Mouse (Mus musculus): ENCODE data around the gene Usp4.

Usp4 gene

GRCm38 (mm10) chr9:108341801-108342200 is 5.9 kb upstream of the Usp4 start:
- DNase-seq (ENCODE audit: extremely low spot score, low spot score): no peak

- DNase-seq (ENCODE audit: extremely low spot score, low spot score): no peak
Measured at GRCm38 (mm10) chr9:108342301-108342831, 5.3 kb upstream of the Usp4 start.

DNA sequence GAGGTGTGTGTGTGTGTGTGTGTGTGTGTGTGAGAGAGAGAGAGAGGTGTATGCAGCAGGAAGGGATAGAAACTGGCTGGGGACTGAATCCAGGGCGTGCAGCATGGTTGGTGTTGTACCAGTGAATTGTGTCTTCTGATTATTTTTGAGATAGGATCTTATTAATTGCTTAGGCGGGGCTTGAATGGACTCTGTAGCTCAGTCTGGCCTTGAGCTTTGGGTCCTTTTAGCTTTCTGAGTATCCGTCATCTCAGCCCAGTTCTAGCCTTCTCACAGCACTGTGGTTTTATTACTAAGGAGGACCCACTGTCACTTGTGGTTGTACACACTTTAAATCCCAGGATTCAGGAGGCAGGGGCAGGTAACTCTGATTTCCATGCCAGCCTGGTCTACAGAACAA is 4.3 kb upstream of the Usp4 start:
- DNase-seq (ENCODE audit: extremely low spot score, low spot score): no peak

GRCm38 (mm10) chr9:108343835-108344234 is 3.8 kb upstream of the Usp4 start:
- DNase-seq (ENCODE audit: extremely low spot score, low spot score): no peak

GRCm38 (mm10) chr9:108344471-108344870 is 3.2 kb upstream of the Usp4 start:
- DNase-seq (ENCODE audit: extremely low spot score, low spot score): no peak

DNA sequence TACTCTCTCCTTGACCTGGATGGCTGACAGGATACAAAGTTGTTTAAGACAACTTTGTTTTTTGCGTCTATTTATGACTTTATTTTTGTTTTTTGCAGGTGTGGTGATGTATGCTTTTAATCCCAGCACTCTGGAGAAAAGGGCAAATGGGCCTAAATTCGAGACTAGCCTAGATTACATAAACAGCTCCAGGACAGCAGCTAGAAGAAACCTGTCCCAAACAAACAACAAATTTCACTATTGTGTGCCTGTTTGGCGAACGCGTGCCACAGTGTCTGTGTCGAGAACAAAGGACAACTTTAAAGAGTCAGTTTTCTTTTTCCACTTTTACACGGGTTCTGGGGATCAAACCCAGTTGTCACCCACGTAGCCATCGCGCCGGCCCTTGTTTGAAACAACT is 629 bp upstream of the Usp4 start:
- DNase-seq (ENCODE audit: extremely low spot score, low spot score): no peak

- DNase-seq (ENCODE audit: extremely low spot score, low spot score): no peak
Measured at GRCm38 (mm10) chr9:108348290-108348680, 632 bp downstream of the Usp4 start.

DNA sequence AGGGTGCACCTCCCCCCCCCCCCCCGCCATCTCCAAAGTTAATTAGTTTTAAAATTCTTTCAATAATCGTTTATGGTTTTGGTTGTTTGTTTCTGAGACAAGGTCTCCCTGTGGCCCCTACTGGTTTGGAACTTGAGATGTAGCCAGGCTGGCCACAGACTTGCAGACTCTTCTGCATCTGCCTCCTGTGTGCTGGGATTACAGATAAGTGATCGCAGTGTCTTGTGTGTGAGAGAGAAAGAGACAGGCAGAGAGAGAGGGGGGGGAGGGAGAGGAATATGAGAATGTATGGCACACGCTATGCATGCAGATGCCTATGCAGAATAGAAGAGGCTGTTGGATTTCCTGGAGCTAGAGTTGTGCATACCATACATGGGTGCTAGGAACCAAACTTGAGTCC is 2.1 kb downstream of the Usp4 start:
- DNase-seq (ENCODE audit: extremely low spot score, low spot score): no peak

GRCm38 (mm10) chr9:108378234-108378633 is 30.6 kb downstream of the Usp4 start:
- DNase-seq (ENCODE audit: extremely low spot score, low spot score): no peak

GRCm38 (mm10) chr9:108378736-108379135 is 31.1 kb downstream of the Usp4 start:
- DNase-seq (ENCODE audit: extremely low spot score, low spot score): no peak

DNA sequence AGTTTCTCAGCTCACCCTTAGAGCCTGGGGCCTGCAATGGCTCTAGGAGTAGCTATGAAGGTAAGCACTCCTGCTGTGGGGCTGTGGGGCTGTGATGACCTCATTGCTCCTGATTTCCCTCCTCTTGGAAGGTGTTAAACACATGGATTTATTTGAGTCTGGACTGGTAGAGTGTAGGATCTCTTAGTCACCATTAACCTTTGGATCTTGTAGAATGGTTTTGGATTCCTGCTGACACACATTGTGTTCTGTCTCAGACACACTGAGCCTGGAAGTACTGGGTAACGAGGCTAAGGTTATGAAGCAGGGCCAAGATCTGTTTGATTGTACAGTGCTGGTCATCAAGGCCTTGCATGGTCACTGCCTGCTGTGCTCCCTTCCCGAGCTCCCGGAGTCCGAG is 31.6 kb downstream of the Usp4 start:
- no peak for DNase-seq (ENCODE audit: extremely low spot score, low spot score)

DNA sequence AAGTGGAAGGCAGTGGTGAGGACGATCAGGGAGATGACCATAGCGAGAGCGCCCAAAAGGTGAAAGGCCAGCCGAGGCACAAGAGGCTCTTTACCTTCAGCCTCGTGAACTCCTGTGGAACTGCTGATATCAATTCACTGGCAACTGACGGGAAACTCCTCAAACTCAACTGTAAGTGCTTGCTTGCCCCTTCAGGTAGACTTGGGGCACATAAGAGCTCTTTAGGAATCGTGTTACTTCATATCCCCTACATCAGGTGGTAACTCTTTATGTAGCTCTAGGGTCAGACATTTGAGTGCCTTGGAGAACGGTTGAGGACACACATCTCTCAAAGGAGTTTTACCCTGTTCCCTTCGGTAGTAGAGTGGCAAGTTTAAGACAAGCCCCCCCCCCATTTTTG is 33.7 kb downstream of the Usp4 start:
- DNase-seq (ENCODE audit: extremely low spot score, low spot score): no peak

DNA sequence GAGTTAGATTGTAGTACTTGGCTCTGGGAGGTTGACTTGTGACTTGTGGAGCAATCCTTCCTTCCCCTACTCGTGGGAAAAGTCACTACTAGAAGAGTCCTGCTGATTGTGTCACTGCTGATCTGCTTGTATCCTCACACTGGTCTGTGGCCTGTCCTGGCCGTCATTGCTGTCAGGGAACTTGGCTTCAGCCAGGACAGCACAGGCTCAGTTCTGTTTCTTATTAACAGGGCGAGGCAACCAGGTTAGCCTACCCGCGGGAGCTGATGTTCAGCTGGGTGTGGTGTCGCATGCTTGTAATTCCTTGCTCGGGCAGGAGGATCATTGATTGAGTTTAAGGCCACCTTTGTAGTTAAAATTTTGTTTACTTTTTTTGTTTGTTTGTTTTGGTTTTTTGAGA is 37.4 kb downstream of the Usp4 start:
- no peak for DNase-seq (ENCODE audit: extremely low spot score, low spot score)

DNA sequence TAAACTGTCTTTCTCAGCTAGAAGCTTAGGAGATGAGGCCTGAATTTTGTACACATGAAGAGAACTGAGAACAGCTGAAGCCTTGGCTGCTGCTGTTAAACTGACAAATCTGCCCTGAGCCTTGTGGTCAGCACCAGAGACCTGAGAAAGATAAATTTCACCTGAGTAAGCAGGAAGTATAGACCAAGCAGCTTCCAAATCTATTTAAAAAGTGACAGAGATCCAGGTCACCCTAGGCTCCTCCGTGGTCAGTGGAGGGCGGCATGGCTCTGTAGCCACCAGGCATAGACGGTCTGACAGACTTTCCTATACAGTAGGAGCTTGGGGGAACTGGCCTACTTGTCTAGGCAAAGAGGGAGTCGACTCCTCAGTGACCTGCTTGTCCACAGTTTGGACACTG is 39.2 kb downstream of the Usp4 start:
- DNase-seq (ENCODE audit: extremely low spot score, low spot score): no peak

DNA sequence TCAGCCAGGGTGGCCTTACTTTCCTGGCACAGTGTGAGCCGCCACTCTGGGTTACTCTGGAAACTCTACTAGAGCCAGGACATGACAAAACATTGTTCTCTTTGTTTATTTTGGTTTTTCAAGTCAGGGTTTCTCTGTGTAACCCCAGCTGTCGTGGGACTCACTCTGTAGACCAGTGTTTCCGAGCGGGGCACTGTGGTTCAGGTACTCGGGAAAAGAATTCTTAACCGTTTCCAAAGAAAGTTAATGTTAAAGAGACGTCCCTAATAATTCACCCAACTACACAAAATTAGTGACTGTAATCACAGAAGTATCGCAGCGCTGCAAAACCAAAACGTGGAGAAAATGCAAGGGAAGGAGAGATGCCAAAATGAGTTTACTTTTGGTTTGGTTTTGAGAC is 40.9 kb downstream of the Usp4 start:
- DNase-seq (ENCODE audit: extremely low spot score, low spot score): no peak

DNA sequence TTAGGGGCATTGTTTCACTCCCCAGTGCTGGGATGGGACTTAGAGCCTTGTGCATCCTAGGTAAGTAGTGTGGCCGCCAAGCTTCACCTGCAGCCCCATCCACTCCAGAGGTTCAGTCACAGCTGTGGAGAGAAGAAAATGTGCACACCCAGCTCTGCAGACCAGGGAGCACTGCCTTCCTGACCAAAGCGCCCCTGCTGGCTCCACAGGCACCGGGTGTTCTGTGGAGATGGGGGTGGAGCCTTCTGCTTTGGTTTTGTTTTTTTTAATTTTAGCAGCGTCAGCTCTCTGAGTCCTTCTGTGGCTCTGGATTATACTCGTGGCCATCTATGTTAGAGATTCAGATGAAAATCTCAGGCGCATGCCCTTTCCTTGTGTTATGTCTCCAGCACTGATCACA is 41.6 kb downstream of the Usp4 start:
- no peak for DNase-seq (ENCODE audit: extremely low spot score, low spot score)

- DNase-seq (ENCODE audit: extremely low spot score, low spot score): no peak
Measured at GRCm38 (mm10) chr9:108392676-108393075, 45.0 kb downstream of the Usp4 start, which contains the start of gene 1700102P08Rik. Gene 1700102P08Rik, plus strand, starts transcription at chr9:108392805.

DNA sequence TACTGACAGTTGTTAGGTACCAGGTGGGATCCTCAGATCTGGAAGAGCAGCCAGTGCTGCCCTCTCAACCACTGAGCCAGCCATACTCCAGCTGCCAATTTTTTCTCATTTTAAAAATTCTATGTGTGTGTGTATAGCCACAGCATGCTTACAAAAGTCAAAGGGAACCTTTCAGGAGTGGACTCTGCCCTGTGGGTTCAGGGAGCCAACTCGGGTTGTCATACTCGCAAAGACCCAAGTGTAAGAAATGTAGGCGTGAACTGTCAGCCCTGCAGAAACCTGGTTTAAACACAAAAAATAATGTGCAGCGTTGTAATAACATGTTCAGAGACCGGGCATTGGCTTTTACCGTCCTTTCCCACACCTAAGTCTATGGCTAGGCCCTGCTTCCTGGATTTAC is 46.5 kb downstream of the Usp4 start:
- DNase-seq (ENCODE audit: extremely low spot score, low spot score): no peak

GRCm38 (mm10) chr9:108395427-108395826 is 47.8 kb downstream of the Usp4 start:
- DNase-seq (ENCODE audit: extremely low spot score, low spot score): no peak

DNA sequence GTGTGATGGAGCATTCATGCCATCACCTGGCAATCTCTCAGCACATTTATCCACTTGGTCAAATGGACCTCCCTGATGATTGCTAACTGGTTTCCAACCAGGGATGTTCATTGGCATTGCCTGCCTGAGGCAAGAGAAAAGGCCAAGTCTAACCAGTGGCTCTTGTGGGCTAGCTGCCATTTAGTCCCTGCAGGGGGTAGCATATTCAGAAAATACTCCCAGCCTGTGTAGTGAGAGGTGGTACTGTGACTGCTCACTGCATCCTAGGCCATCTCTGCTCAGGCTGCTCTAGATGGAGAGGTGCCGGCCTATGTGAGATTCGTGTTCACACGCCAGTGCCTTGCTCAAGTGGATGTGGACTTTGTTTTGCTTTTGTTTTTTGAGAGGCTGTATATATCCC is 50.7 kb downstream of the Usp4 start:
- DNase-seq (ENCODE audit: extremely low spot score, low spot score): no peak

DNA sequence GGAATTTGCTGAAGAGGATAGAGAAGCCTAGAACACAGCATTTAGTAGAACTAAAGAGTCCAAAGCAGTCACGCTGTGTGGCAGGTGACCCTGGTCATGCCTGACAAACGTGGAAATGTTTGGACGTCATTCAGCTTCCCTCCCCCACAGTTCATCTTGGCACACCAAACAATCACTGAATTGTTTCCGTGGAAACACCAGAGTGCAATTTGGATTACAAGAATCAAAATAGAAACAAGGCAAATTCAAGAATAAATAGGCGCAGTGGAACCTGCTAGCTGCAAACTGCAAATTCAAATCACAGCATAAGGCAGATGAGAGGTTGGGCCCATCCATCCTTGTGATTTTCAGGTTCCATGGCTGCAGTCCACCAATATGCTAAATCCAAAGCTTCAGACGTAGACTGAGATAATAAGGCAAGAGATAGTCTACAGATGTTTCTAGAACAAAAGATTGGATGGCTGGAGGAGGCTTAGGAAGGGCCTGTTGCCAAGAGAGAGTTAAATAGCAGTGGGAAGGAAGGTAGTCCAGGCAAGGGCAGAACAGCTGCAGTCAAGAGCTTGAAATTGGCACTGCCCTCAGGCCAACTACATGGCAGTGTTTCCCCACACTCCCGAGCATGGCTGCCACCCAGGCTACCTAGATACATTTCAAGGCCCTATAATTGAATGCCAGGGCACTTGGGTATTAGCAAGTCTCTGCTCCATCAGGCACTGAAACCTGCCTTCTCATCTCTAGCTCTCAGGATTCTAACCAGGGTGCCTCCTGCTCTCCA is 53.7 kb downstream of the Usp4 start:
- DNase-seq (ENCODE audit: extremely low spot score, low spot score): no peak

GRCm38 (mm10) chr9:108403081-108403480 is 55.4 kb downstream of the Usp4 start:
- no peak for DNase-seq (ENCODE audit: extremely low spot score, low spot score)

GRCm38 (mm10) chr9:108404451-108404850 is 56.8 kb downstream of the Usp4 start:
- no peak for DNase-seq (ENCODE audit: extremely low spot score, low spot score)

Measured in neural tube, embryonic 10.5 days (tissue).